Mouse (Mus musculus) ES-E14 (cell line): ENCODE data around the gene Wbp2nl. TPM values are rescaled to one million over a fixed set of nuclear protein-coding genes. Genes with fewer than 3 reads are reported as not detected.

Experiments used
- DNase-seq: peaks from one replicate; pipeline ENCODE4 v3.0.0-alpha.2; 2013; ENCODE audit warnings: low read depth, low spot score
- H3K27ac ChIP-seq: 2 replicates; pipeline ENCODE4 v1.5.1; 2012; ENCODE audit warnings: low read depth, mild to moderate bottlenecking, low read length, moderate library complexity, mixed read lengths; ENCODE audit not compliant: poor library complexity, insufficient read depth, severe bottlenecking
- H3K36me3 ChIP-seq: 2 replicates; pipeline ENCODE4 v1.6.1; 2012; ENCODE audit warnings: mild to moderate bottlenecking, low read length, moderate library complexity, mixed read lengths; ENCODE audit not compliant: control insufficient read depth, poor library complexity, insufficient read depth, severe bottlenecking
- H3K4me1 ChIP-seq, 2 experiments: fragments of 150-350 bp in 1 of 2; sonication (generic) in 1 of 2; 2 replicates each; pipeline ENCODE4 v1.6.1; 2012; ENCODE audit warnings: low read length in 2 of 2, mild to moderate bottlenecking in 1 of 2, mixed read lengths in 1 of 2; ENCODE audit not compliant: control insufficient read depth in 2 of 2, insufficient read depth in 2 of 2, poor library complexity in 1 of 2
- H3K4me3 ChIP-seq, 2 experiments: fragments of 150-350 bp in 1 of 2; sonication (generic) in 1 of 2; 2 replicates each; pipeline ENCODE4 v1.5.1; 2012; ENCODE audit warnings: low read length in 2 of 2, low read depth in 1 of 2, mild to moderate bottlenecking in 1 of 2, mixed read lengths in 1 of 2; ENCODE audit not compliant: insufficient read depth in 1 of 2, poor library complexity in 1 of 2, severe bottlenecking in 1 of 2
- H3K9ac ChIP-seq: 2 replicates; pipeline ENCODE4 v1.6.1; 2012; ENCODE audit warnings: low read depth, mild to moderate bottlenecking, low read length, mixed read lengths; ENCODE audit not compliant: poor library complexity, insufficient read depth, severe bottlenecking
- H3K9me3 ChIP-seq: fragments of 150-350 bp; sonication (generic); 2 replicates; pipeline ENCODE4 v1.6.1; 2012; ENCODE audit warnings: low read depth, mild to moderate bottlenecking, low read length; ENCODE audit not compliant: control insufficient read depth, insufficient read depth
- CHD2 ChIP-seq: IDR thresholded peaks from 2 replicates; pipeline ENCODE4 v1.6.1; 2014; ENCODE audit warnings: mild to moderate bottlenecking, low read depth, low read length, inconsistent platforms
- HCFC1 ChIP-seq: IDR thresholded peaks from 2 replicates; pipeline ENCODE4 v1.6.1; 2012; ENCODE audit warnings: low read length, inconsistent platforms, borderline replicate concordance; ENCODE audit not compliant: insufficient read depth
- MAFK ChIP-seq: IDR thresholded peaks from 2 replicates; pipeline ENCODE4 v1.6.1; 2014; ENCODE audit warnings: mild to moderate bottlenecking, low read depth, low read length, inconsistent platforms; ENCODE audit not compliant: insufficient read depth
- ZC3H11A ChIP-seq: IDR thresholded peaks from 2 replicates; pipeline ENCODE4 v1.6.1; 2012; ENCODE audit warnings: low read depth, mild to moderate bottlenecking, inconsistent platforms, low read length, borderline replicate concordance
- ZNF384 ChIP-seq: IDR thresholded peaks from 2 replicates; pipeline ENCODE4 v1.6.1; 2012; ENCODE audit warnings: low read depth, low read length, inconsistent platforms
- in situ Hi-C, 2 experiments: fragments of 600-800 bp; cut with MboI; formaldehyde crosslinking; loops; one replicate each; pipeline ENCODE4 v1.15.1; 2025; ENCODE audit warnings: low sequenced_read_pairs in 2 of 2, inconsistent platforms in 1 of 2; ENCODE audit not compliant: unreplicated experiment in 2 of 2
- total RNA-seq: library from RNA; depleted of rRNA; stranded (reverse); fragments of 300-350 nt; gene quantifications from 2 replicates; pipeline ENCODE4 v1.2.3, GENCODE M21; 2012

Gene Wbp2nl
- total RNA-seq, 1 experiment, result 2.1 TPM

DNA sequence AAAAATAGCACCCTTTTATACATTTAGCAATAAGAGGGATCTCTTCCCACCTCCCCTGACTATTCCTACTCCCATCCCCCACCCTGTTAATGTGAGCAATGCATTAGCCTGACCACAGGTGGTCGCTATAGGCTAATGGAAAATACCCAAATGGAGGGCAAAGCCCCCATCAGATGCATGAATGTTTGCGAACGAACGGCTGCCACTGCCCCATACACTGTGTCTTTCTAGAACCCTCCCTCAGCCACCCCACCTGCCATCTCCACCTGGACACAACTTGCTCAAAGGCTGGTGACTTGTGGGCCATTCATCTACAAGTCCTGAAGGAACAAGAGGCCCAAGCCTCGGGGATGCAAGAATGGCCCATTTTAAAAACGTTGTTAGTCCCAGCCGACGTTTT, 4.7 kb upstream of the Wbp2nl start:
- no peak for DNase-seq
- Histone ChIP-seq H3K36me3 (peaks cover 2% of the 10 kb centered on the region; the same call in 1 of the 2 replicates), H3K9me3 (no peaks in the 10 kb centered on the region), H3K9ac (no peak overlapping the region), H3K4me1 (peaks cover 0 to 10% of the 10 kb centered on the region in 2 experiments; a peak in 2 of 4 replicates), H3K27ac (no peak overlapping the region), H3K4me3 (no peak overlapping the region)
- in situ Hi-C loops, result loop anchor here in 1 of 2 experiments (25.0 kb wide), 1 partner anchor 768 kb away; no protein-coding TSS in a partner anchor
- TF ChIP-seq CHD2 (peak; percentile 64; the same call in 1 of the 2 replicates), HCFC1 (no peak), ZC3H11A (peak; percentile 69)

DNA sequence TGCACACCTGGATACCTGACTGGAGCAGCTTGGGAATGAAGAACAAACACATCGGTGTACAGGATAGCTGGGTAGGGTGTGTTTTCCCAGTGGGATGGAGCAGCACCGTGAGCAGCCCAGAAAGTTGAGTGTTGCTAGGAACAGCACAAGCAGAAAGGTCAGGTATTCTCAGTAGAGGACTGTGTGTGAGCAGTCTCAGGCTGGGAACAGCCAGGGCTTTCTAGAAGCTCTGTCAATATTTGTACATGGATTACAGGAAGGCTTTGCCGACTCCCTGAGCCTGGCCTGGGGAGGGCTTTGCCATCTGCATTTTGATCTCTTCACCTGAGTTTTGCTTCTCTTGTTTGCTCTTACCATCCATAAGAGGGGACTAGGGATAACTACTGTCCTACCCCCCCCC, 8.4 kb downstream of the Wbp2nl start:
- no peak overlapping the region for H3K27ac ChIP-seq
- H3K9ac ChIP-seq, result no peak overlapping the region
- DNase-seq, result no peak
- no peaks in the 10 kb centered on the region for H3K36me3 ChIP-seq
- no peak overlapping the region for H3K4me3 ChIP-seq
- TF ChIP-seq HCFC1 (no peak), ZNF384 (no peak), MAFK (no peak), CHD2 (no peak), ZC3H11A (no peak)
- H3K4me1 ChIP-seq, result no peaks in the 10 kb centered on the region
- in situ Hi-C loops, result no loop called here
- no peaks in the 10 kb centered on the region for H3K9me3 ChIP-seq

DNA sequence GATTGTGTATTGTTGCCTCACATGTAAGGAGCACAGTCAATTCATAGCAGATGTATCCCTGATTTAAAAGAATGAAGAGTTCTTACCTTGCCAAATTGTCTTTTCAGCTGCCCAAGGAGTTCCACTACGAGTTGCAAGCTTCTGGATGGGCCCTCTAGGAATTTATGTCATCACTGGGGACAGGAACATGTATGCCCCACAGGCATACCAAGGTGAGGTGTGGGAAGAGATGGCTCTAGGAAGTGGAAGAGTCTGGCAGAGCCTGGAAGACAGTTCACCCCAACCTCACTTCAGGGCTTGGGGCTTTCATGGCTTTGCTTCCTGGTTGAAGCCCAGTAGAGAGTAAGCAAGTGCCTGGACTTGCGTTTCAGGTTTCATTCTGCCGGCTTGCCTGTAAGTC, 9.7 kb downstream of the Wbp2nl start:
- no peaks in the 10 kb centered on the region for H3K4me1 ChIP-seq
- in situ Hi-C loops, result no loop called here
- H3K4me3 ChIP-seq, result no peak overlapping the region
- no peak for DNase-seq
- TF ChIP-seq ZNF384 (no peak), HCFC1 (no peak), MAFK (no peak), CHD2 (no peak), ZC3H11A (no peak)
- no peaks in the 10 kb centered on the region for H3K9me3 ChIP-seq
- no peaks in the 10 kb centered on the region for H3K36me3 ChIP-seq
- H3K27ac ChIP-seq, result no peak overlapping the region
- no peak overlapping the region for H3K9ac ChIP-seq

DNA sequence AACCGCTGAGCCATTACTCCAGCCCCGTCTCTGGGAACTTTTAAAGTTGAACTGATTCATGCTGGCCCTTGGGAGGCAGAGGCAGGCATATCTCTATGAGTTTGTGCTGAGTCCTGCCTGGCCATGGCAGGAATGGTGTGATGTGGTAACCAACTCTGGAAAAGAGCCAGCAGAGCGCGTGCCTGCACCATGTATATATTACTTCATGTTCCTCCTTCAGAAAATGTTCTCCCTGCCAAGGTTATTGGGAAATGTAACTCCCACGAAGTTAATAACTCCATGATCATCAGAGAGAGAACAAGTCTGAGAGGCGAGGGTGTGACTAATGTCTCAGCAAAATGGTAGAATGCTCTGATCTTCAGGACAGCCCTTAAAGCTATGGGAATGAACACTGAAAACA, 19.1 kb downstream of the Wbp2nl start:
- H3K4me3 ChIP-seq, result no peak overlapping the region
- no peaks in the 10 kb centered on the region for H3K4me1 ChIP-seq
- H3K9me3 ChIP-seq, result no peaks in the 10 kb centered on the region
- in situ Hi-C loops, result no loop called here
- H3K36me3 ChIP-seq, result no peaks in the 10 kb centered on the region
- DNase-seq, result no peak
- no peak overlapping the region for H3K9ac ChIP-seq
- no peak for TF ChIP-seq ZNF384
- TF ChIP-seq HCFC1, result no peak
- no peak for TF ChIP-seq CHD2
- no peak for TF ChIP-seq MAFK
- TF ChIP-seq ZC3H11A, result no peak
- no peak overlapping the region for H3K27ac ChIP-seq

DNA sequence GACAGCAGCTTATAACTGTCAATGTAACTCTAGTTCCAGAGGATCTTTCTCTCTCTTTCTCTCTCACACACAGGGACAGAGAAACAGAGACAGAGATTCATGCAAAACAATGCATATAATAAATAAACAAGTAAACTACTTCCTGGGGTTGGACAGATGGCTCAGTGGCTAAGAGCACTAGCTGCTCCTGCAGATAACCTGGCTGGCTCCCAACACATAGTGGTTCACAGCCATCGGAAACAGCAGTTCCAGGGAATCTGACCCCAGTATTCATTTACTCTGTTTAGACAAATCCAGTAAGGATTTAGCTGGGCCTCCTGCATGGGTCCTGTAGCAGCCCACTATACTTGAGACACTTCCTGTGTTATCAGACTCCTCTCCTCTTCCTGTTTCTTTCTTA, 20.9 kb downstream of the Wbp2nl start:
- no peaks in the 10 kb centered on the region for H3K4me1 ChIP-seq

More for the DNA sequence above, 20.9 kb downstream of the Wbp2nl start:
- DNase-seq, result no peak
- TF ChIP-seq ZC3H11A (no peak), MAFK (no peak), HCFC1 (no peak), ZNF384 (no peak), CHD2 (no peak)
- Histone ChIP-seq H3K9ac (no peak overlapping the region), H3K9me3 (no peaks in the 10 kb centered on the region), H3K36me3 (no peaks in the 10 kb centered on the region), H3K27ac (no peak overlapping the region), H3K4me3 (no peak overlapping the region)
- in situ Hi-C loops, result no loop called here
